9 mouse cellular contexts compared by ENCODE assay signal in genomic region chr11:95777323-95778297, GRCm38 (mm10). TPM values are rescaled to one million over a fixed set of nuclear protein-coding genes. Genes with fewer than 3 reads are reported as not detected.
DNase-seq lines count a peak whose midpoint lies in the region; TF ChIP-seq lines count a peak whose summit lies in the region.
"Had no signal": no experiment of that assay in that cellular context is flagged by ENCODE, and none has a peak within 500 bp of the region (broad histone marks: within the 10 kb centered on the region; RNA-seq: fewer than 3 reads in every experiment).

No protein-coding gene starts in this region.

- peaks cover 26% of the 10 kb centered on the region for H3K36me3 ChIP-seq in megakaryocyte, embryonic 14.5 days (replicated peaks; ENCODE audit: low read length)

- H3K27me3 ChIP-seq in megakaryocyte, embryonic 14.5 days (replicated peaks) = peaks cover 38% of the 10 kb centered on the region

- TF ChIP-seq CTCF in layer of hippocampus, adult 2 months (conservative IDR thresholded peaks at IDR 0.05) = no peak

- H3K9me3 ChIP-seq in megakaryocyte, embryonic 14.5 days = no peaks in the 10 kb centered on the region

- H3K4me1 ChIP-seq in megakaryocyte, embryonic 14.5 days = peaks cover 37% of the 10 kb centered on the region

- DNase-seq in thymus, postnatal 0 days (ENCODE audit: low spot score) = peak; percentile 24
- no peak for DNase-seq in thymus, postnatal 4 days
- peak; percentile 98 for DNase-seq in fat pad, adult 2 months (ENCODE audit: extremely low read depth, low read depth, low spot score)
- DNase-seq in induced T-regulatory cell, adult 2 months (ENCODE audit: low read depth) = peak; percentile 28
- DNase-seq in layer of hippocampus, adult 2 months (ENCODE audit: low spot score in 2 of 2) = no peak
- DNase-seq in right cerebral cortex, postnatal 10 days (ENCODE audit: low spot score in 2 of 2) = no peak
- DNase-seq in thymus, adult 18-20 months = no peak

- no peak overlapping the region for H3K27ac ChIP-seq in layer of hippocampus, adult 2 months

- peak overlapping the region; percentile 84 for H3K4me3 ChIP-seq in megakaryocyte, embryonic 14.5 days (replicated peaks)
- H3K4me3 ChIP-seq in layer of hippocampus, adult 2 months = no peak overlapping the region

RNA-seq across cellular contexts. Expression of gene Phospho1, which starts 46.7 kb away (rescaled TPM):
- polyA plus RNA-seq in thymus, postnatal 0 days (2015; fragmentation: Nextera tagmentation; extraction: Ambion mirVana) = 0.36 and 0.46 TPM in 2 replicates
- polyA plus RNA-seq in megakaryocyte, embryonic 14.5 days (2012; ENCODE audit: insufficient read depth, low replicate concordance) = 11.0 and 11.8 TPM in 2 replicates
- 10 to 100 TPM; 48.8 to 63.0 TPM for total RNA-seq in layer of hippocampus, adult 2 months (2021)
- polyA plus RNA-seq: neural tube, embryonic 11.5 days had no signal

RNA-seq across cellular contexts. Expression of gene B130006D01Rik, which starts 54.2 kb away (rescaled TPM):
- 0.36 and 1.0 TPM in 2 replicates for polyA plus RNA-seq in thymus, postnatal 0 days (2015; fragmentation: Nextera tagmentation; extraction: Ambion mirVana)
- not detected in 2 replicates for polyA plus RNA-seq in megakaryocyte, embryonic 14.5 days (2012; ENCODE audit: insufficient read depth, low replicate concordance)
- total RNA-seq in layer of hippocampus, adult 2 months (2021) = 1 to 10 TPM; 1.8 to 2.3 TPM

RNA-seq across cellular contexts. Expression of gene Gngt2, which starts 59.4 kb away (rescaled TPM):
- 92.9 and 111 TPM in 2 replicates for polyA plus RNA-seq in thymus, postnatal 0 days (2015; fragmentation: Nextera tagmentation; extraction: Ambion mirVana)
- 10.2 and 30.7 TPM in 2 replicates for polyA plus RNA-seq in megakaryocyte, embryonic 14.5 days (2012; ENCODE audit: insufficient read depth, low replicate concordance)
- 1 to 10 TPM; 2.6 to 4.5 TPM for total RNA-seq in layer of hippocampus, adult 2 months (2021)

Comparison
In these comparisons a context has a peak if more than half of its experiments do, and no peak if none do; other contexts are left out.
1. DNase-seq: peak in thymus, postnatal 0 days (single experiment), fat pad, adult 2 months (single experiment) and induced T-regulatory cell, adult 2 months (single experiment); none in thymus, postnatal 4 days (single experiment), layer of hippocampus, adult 2 months (0 of 2), right cerebral cortex, postnatal 10 days (0 of 2) and thymus, adult 18-20 months (0 of 2).